Mouse (Mus musculus): ENCODE measurements around the gene Fam229b. TPM values are rescaled to one million over a fixed set of nuclear protein-coding genes. Genes with fewer than 3 reads are reported as not detected.

Gene Fam229b
- polyA plus RNA-seq, 1 experiment from 2014 or later = 35.1 TPM

DNA sequence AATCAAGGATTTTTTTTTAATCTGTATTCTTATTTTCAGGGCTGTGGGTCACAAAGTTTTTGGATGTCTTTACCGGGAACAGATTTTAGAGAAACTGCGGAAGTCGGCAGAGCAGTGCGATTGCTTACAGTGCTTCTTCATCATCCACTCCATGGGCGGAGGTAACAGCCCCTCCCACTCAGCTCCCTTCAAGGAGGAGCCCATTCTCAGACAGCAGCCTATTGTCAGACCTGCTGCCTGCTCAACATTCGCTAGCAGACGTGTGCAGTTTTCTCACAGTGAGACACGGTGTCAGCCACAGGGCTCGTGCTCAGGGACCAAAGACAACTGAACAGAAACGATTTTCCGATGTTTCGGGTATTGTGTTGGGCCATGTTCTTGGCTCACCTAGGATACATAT is 8.5 kb upstream of the Fam229b start:
- Histone ChIP-seq H3K27ac (ENCODE audit: low read depth, low read length) (no peak overlapping the region), H3K4me2 (ENCODE audit: low read length) (no peak overlapping the region), H3K36me3 (ENCODE audit: control insufficient read depth, insufficient read depth, low read length) (peaks cover 71% of the 10 kb centered on the region), H3K27me3 (replicated peaks; ENCODE audit: control insufficient read depth, insufficient read depth, low read length) (no peaks in the 10 kb centered on the region), H3K9ac (ENCODE audit: low read length) (no peak overlapping the region), H3K4me1 (ENCODE audit: control insufficient read depth, insufficient read depth, low read length) (no peaks in the 10 kb centered on the region), H3K9me3 (replicated peaks; ENCODE audit: control insufficient read depth, low read length) (no peaks in the 10 kb centered on the region), H3K4me3 (ENCODE audit: low read depth, low read length) (no peak overlapping the region)
- ATAC-seq = no peak
- no peak for DNase-seq (ENCODE audit: low spot score)
- WGBS = 83% methylated on average over 12 of the region's 12 CpGs

DNA sequence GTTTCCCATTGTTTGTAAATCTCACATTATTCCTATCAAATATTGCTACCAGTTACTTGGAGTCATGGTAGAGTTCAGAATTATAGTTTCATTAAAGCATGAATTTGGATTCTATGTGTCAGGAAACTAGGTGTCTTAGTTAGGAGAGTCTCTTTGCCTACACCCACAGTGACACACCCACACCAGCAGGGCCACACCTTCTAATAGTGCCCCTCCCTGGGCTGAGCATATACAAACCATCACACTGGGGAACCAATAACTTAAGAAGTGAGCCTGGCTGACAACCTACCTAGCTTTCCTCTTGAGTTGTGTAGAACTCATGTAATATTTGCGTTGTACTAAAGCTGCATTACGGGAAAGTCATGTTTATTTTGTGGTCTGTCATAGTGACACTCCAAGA is 7.7 kb upstream of the Fam229b start:
- 98% methylated on average over 2 of the region's 2 CpGs for WGBS

DNA sequence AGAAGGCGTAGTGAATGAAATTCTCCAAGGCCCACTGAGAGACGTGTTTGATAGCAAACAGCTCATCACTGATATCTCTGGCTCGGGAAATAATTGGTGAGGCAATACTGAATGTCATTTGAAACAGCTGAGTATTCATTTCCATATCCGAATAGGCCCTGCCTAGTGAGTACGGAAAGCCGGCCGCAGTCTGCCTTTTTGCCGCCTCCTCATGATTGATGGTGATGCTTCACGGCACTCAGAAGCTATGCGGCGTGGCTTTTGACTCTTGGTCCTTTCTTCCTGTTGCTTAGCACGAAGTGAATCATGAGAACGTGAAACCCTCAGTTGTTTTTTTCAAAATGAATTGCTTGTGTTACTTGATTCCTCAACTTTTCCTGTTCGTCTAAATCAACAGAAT is 7.1 kb upstream of the Fam229b start:
- H3K27me3 ChIP-seq (replicated peaks; ENCODE audit: control insufficient read depth, insufficient read depth, low read length) = no peaks in the 10 kb centered on the region
- H3K27ac ChIP-seq (ENCODE audit: low read depth, low read length) = no peak overlapping the region
- peaks cover 62% of the 10 kb centered on the region for H3K36me3 ChIP-seq (ENCODE audit: control insufficient read depth, insufficient read depth, low read length)
- 93% methylated on average over 14 of the region's 14 CpGs for WGBS
- ATAC-seq (no peak), DNase-seq (ENCODE audit: low spot score) (no peak)
- H3K9ac ChIP-seq (ENCODE audit: low read length) = no peak overlapping the region
- H3K4me1 ChIP-seq (ENCODE audit: control insufficient read depth, insufficient read depth, low read length) = no peaks in the 10 kb centered on the region
- H3K4me3 ChIP-seq (ENCODE audit: low read depth, low read length) = no peak overlapping the region
- H3K9me3 ChIP-seq (replicated peaks; ENCODE audit: control insufficient read depth, low read length) = no peaks in the 10 kb centered on the region
- no peak overlapping the region for H3K4me2 ChIP-seq (ENCODE audit: low read length)

More for the DNA sequence above, 7.7 kb upstream of the Fam229b start:
- H3K4me3 ChIP-seq (ENCODE audit: low read depth, low read length) = no peak overlapping the region
- H3K4me2 ChIP-seq (ENCODE audit: low read length) = no peak overlapping the region
- DNase-seq (ENCODE audit: low spot score) (no peak), ATAC-seq (no peak)
- peaks cover 67% of the 10 kb centered on the region for H3K36me3 ChIP-seq (ENCODE audit: control insufficient read depth, insufficient read depth, low read length)
- no peaks in the 10 kb centered on the region for H3K9me3 ChIP-seq (replicated peaks; ENCODE audit: control insufficient read depth, low read length)
- H3K4me1 ChIP-seq (ENCODE audit: control insufficient read depth, insufficient read depth, low read length) = no peaks in the 10 kb centered on the region
- H3K27ac ChIP-seq (ENCODE audit: low read depth, low read length) = no peak overlapping the region
- no peak overlapping the region for H3K9ac ChIP-seq (ENCODE audit: low read length)
- no peaks in the 10 kb centered on the region for H3K27me3 ChIP-seq (replicated peaks; ENCODE audit: control insufficient read depth, insufficient read depth, low read length)

DNA sequence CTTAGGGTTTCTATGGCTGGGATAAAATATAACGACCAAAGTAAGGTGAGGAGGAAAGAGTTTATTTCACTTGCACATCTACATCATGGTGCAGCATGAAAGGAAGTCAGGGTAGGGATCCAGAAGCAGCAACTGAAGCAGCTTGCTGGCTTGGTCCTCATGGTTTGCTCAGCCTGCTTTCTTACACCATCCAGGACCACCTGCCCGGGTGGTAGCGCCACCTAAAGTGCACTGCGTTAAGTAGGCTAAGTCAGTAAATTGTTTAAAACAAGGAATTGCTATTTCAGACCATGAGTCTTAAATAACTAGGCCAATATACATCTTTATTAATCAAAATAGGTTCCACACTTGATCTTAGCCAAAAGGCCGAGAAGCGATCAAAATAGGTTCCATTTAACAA is 5.0 kb upstream of the Fam229b start:
- ATAC-seq (no peak), DNase-seq (ENCODE audit: low spot score) (no peak)
- no peak overlapping the region for H3K4me3 ChIP-seq (ENCODE audit: low read depth, low read length)
- no peaks in the 10 kb centered on the region for H3K27me3 ChIP-seq (replicated peaks; ENCODE audit: control insufficient read depth, insufficient read depth, low read length)
- H3K36me3 ChIP-seq (ENCODE audit: control insufficient read depth, insufficient read depth, low read length) = peaks cover 45% of the 10 kb centered on the region
- H3K9me3 ChIP-seq (replicated peaks; ENCODE audit: control insufficient read depth, low read length) = no peaks in the 10 kb centered on the region
- no peak overlapping the region for H3K9ac ChIP-seq (ENCODE audit: low read length)
- WGBS = 91% methylated on average over 6 of the region's 6 CpGs
- H3K27ac ChIP-seq (ENCODE audit: low read depth, low read length) = no peak overlapping the region
- peaks cover 6% of the 10 kb centered on the region; the same call in 1 of the 2 replicates for H3K4me1 ChIP-seq (ENCODE audit: control insufficient read depth, insufficient read depth, low read length)
- H3K4me2 ChIP-seq (ENCODE audit: low read length) = no peak overlapping the region

DNA sequence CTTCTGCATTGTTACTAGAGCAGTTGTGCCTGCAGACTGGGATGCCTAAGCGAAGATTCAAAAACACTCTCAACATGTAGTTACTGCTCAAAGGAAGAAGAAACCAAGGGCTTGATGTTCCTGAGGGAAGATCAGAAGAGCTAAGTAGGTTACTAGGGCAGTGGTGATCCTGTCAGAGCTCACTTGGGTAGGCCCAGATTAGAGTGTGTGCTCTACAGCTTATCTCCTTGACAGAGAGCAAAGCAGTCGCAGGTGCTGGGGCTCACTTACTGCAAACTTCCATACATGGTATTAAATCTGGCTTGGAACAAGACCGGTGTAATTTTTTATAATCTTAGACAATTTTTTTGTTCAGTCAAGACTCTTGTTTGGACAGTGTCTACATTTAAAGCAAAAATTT is 4.1 kb upstream of the Fam229b start:
- 96% methylated on average over 3 of the region's 3 CpGs for WGBS
- H3K4me2 ChIP-seq (ENCODE audit: low read length) = no peak overlapping the region

DNA sequence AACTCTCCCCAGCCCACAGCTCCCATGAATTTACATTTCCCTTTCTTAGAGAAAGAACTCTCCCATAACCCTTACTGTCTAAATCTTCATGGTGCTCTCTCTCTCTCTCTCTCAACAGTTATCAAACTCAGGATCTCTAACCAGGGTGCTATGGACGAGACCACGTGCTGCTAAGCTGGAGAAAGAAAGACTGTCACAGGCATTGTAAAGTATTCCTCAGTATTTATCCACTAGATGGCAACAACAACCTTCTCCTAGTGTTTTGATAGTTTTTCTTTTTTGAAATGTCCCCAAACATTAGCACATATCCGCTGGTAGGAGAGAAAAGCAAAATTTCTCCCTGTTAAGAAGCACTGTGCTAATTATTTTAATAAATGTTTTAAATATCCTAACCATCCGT is 12.3 kb downstream of the Fam229b start:
- no peak overlapping the region for H3K27ac ChIP-seq (ENCODE audit: low read depth, low read length)
- DNase-seq (ENCODE audit: low spot score) = peak; percentile 45
- ATAC-seq = peak; percentile 52; the same call in 1 of the 2 replicates
- no peaks in the 10 kb centered on the region for H3K9me3 ChIP-seq (replicated peaks; ENCODE audit: control insufficient read depth, low read length)
- no peaks in the 10 kb centered on the region for H3K27me3 ChIP-seq (replicated peaks; ENCODE audit: control insufficient read depth, insufficient read depth, low read length)
- no peak overlapping the region for H3K9ac ChIP-seq (ENCODE audit: low read length)
- H3K4me1 ChIP-seq (ENCODE audit: control insufficient read depth, insufficient read depth, low read length) = no peaks in the 10 kb centered on the region
- WGBS = 37% methylated on average over 4 of the region's 4 CpGs
- no peaks in the 10 kb centered on the region for H3K36me3 ChIP-seq (ENCODE audit: control insufficient read depth, insufficient read depth, low read length)
- no peak overlapping the region for H3K4me3 ChIP-seq (ENCODE audit: low read depth, low read length)
- H3K4me2 ChIP-seq (ENCODE audit: low read length) = no peak overlapping the region

More for the DNA sequence above, 4.1 kb upstream of the Fam229b start:
- Histone ChIP-seq H3K27ac (ENCODE audit: low read depth, low read length) (no peak overlapping the region), H3K36me3 (ENCODE audit: control insufficient read depth, insufficient read depth, low read length) (peaks cover 43% of the 10 kb centered on the region), H3K4me3 (ENCODE audit: low read depth, low read length) (no peak overlapping the region), H3K4me1 (ENCODE audit: control insufficient read depth, insufficient read depth, low read length) (peaks cover 6% of the 10 kb centered on the region; the same call in 1 of the 2 replicates), H3K9me3 (replicated peaks; ENCODE audit: control insufficient read depth, low read length) (no peaks in the 10 kb centered on the region), H3K9ac (ENCODE audit: low read length) (no peak overlapping the region), H3K27me3 (replicated peaks; ENCODE audit: control insufficient read depth, insufficient read depth, low read length) (no peaks in the 10 kb centered on the region)
- ATAC-seq = no peak
- DNase-seq (ENCODE audit: low spot score) = no peak

DNA sequence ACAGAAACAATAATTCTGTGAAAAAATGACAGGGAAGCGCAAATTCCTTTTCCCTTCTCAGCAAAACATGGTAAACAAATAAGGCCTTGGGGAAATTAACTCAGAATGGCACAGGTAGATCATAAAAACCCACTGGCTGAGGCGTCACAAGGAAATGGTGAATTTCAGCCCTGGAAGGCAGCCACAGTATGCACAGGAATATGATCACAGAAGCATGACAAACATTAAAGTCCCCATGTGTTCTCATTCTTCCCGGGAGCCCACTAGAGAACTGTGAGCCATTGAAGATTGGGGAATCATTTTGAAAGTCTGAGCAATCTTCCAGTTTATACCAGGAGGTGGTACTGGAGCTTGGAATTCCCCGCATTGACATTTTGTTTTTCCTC is 24.2 kb downstream of the Fam229b start:
- no peaks in the 10 kb centered on the region for H3K9me3 ChIP-seq (replicated peaks; ENCODE audit: control insufficient read depth, low read length)
- no peak overlapping the region for H3K4me3 ChIP-seq (ENCODE audit: low read depth, low read length)
- H3K4me2 ChIP-seq (ENCODE audit: low read length) = no peak overlapping the region
- no peaks in the 10 kb centered on the region for H3K27me3 ChIP-seq (replicated peaks; ENCODE audit: control insufficient read depth, insufficient read depth, low read length)
- H3K4me1 ChIP-seq (ENCODE audit: control insufficient read depth, insufficient read depth, low read length) = no peaks in the 10 kb centered on the region
- 60% methylated on average over 4 of the region's 4 CpGs for WGBS
- H3K27ac ChIP-seq (ENCODE audit: low read depth, low read length) = no peak overlapping the region
- DNase-seq (ENCODE audit: low spot score) (no peak), ATAC-seq (no peak)
- H3K9ac ChIP-seq (ENCODE audit: low read length) = no peak overlapping the region
- no peaks in the 10 kb centered on the region for H3K36me3 ChIP-seq (ENCODE audit: control insufficient read depth, insufficient read depth, low read length)

DNA sequence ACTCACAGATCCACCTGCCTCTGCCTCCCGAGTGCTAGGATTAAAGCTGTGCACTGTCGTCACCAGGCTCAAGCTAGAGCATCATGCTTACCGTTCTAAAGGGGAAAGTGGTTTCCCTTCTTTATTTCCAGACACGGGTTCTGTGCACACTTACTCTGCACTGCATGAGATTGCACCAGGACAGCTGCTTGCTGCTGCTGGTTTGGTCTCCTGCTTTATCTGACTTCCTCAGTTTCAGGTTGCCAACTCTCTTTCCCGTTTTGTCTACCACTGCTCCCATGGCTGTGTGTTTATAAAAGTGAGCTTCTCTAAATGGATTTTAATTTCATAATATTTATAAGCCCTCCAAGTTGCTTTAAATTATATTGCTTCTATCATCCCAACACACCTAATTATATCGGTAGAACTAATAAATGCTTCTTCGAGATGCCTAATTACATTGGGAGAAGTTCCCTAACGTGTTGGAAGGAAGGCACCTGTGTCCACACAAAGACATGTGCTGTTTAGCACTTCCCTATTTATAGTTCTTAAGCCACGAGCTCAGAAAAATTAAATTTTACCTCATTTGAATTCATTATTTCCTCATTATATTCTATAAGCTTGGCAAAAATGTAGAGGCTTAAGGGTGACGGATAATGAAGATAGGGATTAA is 24.8 kb downstream of the Fam229b start:
- Histone ChIP-seq H3K4me1 (ENCODE audit: control insufficient read depth, insufficient read depth, low read length) (no peaks in the 10 kb centered on the region), H3K4me3 (ENCODE audit: low read depth, low read length) (no peak overlapping the region), H3K9ac (ENCODE audit: low read length) (no peak overlapping the region), H3K36me3 (ENCODE audit: control insufficient read depth, insufficient read depth, low read length) (no peaks in the 10 kb centered on the region), H3K4me2 (ENCODE audit: low read length) (no peak overlapping the region), H3K9me3 (replicated peaks; ENCODE audit: control insufficient read depth, low read length) (no peaks in the 10 kb centered on the region), H3K27me3 (replicated peaks; ENCODE audit: control insufficient read depth, insufficient read depth, low read length) (no peaks in the 10 kb centered on the region), H3K27ac (ENCODE audit: low read depth, low read length) (no peak overlapping the region)
- DNase-seq (ENCODE audit: low spot score) (no peak), ATAC-seq (no peak)
- WGBS = 72% methylated on average over 10 of the region's 10 CpGs

DNA sequence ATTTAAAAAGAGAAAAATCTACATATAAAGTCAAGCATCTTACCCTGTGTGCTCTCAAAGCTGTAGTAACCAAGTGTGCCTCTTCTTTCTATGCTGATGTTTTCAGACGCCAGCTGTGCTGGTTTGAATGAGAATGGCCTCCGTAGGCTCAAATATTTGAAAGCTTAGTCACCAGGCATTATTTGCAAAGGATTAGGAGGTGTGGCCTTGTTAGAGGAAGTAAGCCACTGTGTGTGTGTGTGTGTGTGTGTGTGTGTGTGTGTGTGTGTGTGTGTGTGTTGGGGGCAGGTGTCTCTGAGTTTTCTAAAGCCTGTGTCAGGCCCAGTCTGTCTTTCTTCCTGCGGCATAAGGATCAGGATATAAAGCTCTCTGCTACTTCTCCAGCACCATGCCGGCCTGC is 26.8 kb downstream of the Fam229b start:
- Histone ChIP-seq H3K36me3 (ENCODE audit: control insufficient read depth, insufficient read depth, low read length) (no peaks in the 10 kb centered on the region), H3K4me1 (ENCODE audit: control insufficient read depth, insufficient read depth, low read length) (no peaks in the 10 kb centered on the region), H3K9ac (ENCODE audit: low read length) (no peak overlapping the region), H3K4me2 (ENCODE audit: low read length) (no peak overlapping the region), H3K27me3 (replicated peaks; ENCODE audit: control insufficient read depth, insufficient read depth, low read length) (no peaks in the 10 kb centered on the region), H3K4me3 (ENCODE audit: low read depth, low read length) (no peak overlapping the region), H3K27ac (ENCODE audit: low read depth, low read length) (no peak overlapping the region), H3K9me3 (replicated peaks; ENCODE audit: control insufficient read depth, low read length) (no peaks in the 10 kb centered on the region)
- ATAC-seq (no peak), DNase-seq (ENCODE audit: low spot score) (no peak)
- 14% methylated on average over 4 of the region's 4 CpGs for WGBS
